Mouse (Mus musculus) hindbrain, postnatal 0 days (tissue): Measurements from ENCODE around the gene Ms4a18. TPM values are rescaled to one million over a fixed set of nuclear protein-coding genes. Genes with fewer than 3 reads are reported as not detected.

ENCODE experiments used
- ATAC-seq: fragments of 200-750 bp; cut with Nextera tagmentation; 2 replicates; pipeline ENCODE4 v1.8.0; 2017; ENCODE audit warnings: mild to moderate bottlenecking, moderate TSS enrichment, moderate library complexity
- DNase-seq: peaks from one replicate; pipeline ENCODE4 v3.0.0-alpha.2; 2015; ENCODE audit warnings: low spot score
- H3K27ac ChIP-seq: fragments of 300-500 bp; sonication (generic); 2 replicates; pipeline ENCODE4 v1.5.1; 2014; ENCODE audit warnings: mild to moderate bottlenecking
- H3K27me3 ChIP-seq: fragments of 300-500 bp; sonication (generic); 2 replicates; pipeline ENCODE4 v1.6.1; 2014; ENCODE audit warnings: low read length, mixed read lengths; ENCODE audit not compliant: insufficient read depth
- H3K36me3 ChIP-seq: fragments of 300-500 bp; sonication (generic); 2 replicates; pipeline ENCODE4 v1.6.1; 2014; ENCODE audit warnings: low read length, mixed read lengths; ENCODE audit not compliant: insufficient read depth
- H3K4me1 ChIP-seq: fragments of 300-500 bp; sonication (generic); 2 replicates; pipeline ENCODE4 v1.6.1; 2014; ENCODE audit warnings: antibody characterized with exemption, low read length, mixed read lengths; ENCODE audit not compliant: insufficient read depth
- H3K4me2 ChIP-seq: fragments of 300-500 bp; sonication (generic); 2 replicates; pipeline ENCODE4 v1.6.1; 2014; ENCODE audit warnings: low read depth, mild to moderate bottlenecking, low read length, moderate library complexity, mixed read lengths
- H3K4me3 ChIP-seq: fragments of 300-500 bp; sonication (generic); 2 replicates; pipeline ENCODE4 v1.5.1; 2014; ENCODE audit warnings: low read length
- H3K9ac ChIP-seq: fragments of 300-500 bp; sonication (generic); replicated peaks from 2 replicates; pipeline ENCODE4 v1.6.1; 2014; ENCODE audit warnings: mild to moderate bottlenecking, low read length, moderate library complexity, mixed read lengths
- H3K9me3 ChIP-seq: fragments of 300-500 bp; sonication (generic); 2 replicates; pipeline ENCODE4 v1.6.1; 2016; ENCODE audit warnings: low read length, mixed read lengths
- CTCF ChIP-seq: IDR thresholded peaks from 2 replicates; pipeline ENCODE4 v1.5.1; 2016; ENCODE audit warnings: antibody characterized with exemption, control low read depth, low read depth
- WGBS: fragments of 180-500 bp; shearing (Covaris S2); extraction: QIAGEN DNeasy Blood & Tissue Kit; methylation state at CpG from one replicate; pipeline ENCODE4 v1.1.7; 2014; 5-methylcytosine and 5-hydroxymethylcytosine counted together
- polyA plus RNA-seq: library from polyadenylated mRNA; unstranded; fragments of >200 nt; fragmentation: Nextera tagmentation; extraction: Ambion mirVana; gene quantifications from 2 replicates; pipeline ENCODE4 v1.2.1, GENCODE M21; 2015
- total RNA-seq: library from RNA; depleted of rRNA; stranded (reverse); fragments of >200 nt; gene quantifications from 2 replicates; pipeline ENCODE4 v1.2.3, GENCODE M21; 2014

Ms4a18 gene
- total and polyA plus RNA-seq, 2 experiments from 2014 or later: not detected

GRCm38 (mm10) chr19:11050286-11050685 is 32.5 kb upstream of the Ms4a18 start:
- Histone ChIP-seq H3K27me3 (no peaks in the 10 kb centered on the region), H3K27ac (no peak overlapping the region), H3K9ac (no peak overlapping the region), H3K4me1 (no peaks in the 10 kb centered on the region), H3K36me3 (no peaks in the 10 kb centered on the region), H3K4me3 (no peak overlapping the region), H3K9me3 (no peaks in the 10 kb centered on the region), H3K4me2 (no peak overlapping the region)
- no peak for DNase-seq
- no peak for ATAC-seq
- WGBS: 83% methylated on average over 2 of the region's 2 CpGs
- no peak for TF ChIP-seq CTCF

- Histone ChIP-seq H3K36me3 (no peaks in the 10 kb centered on the region), H3K9me3 (no peaks in the 10 kb centered on the region), H3K9ac (no peak overlapping the region), H3K27ac (no peak overlapping the region), H3K4me3 (no peak overlapping the region), H3K4me1 (no peaks in the 10 kb centered on the region), H3K27me3 (no peaks in the 10 kb centered on the region), H3K4me2 (no peak overlapping the region)
- no peak for ATAC-seq
- no peak for DNase-seq
- no peak for TF ChIP-seq CTCF
These were observed 31.6 kb upstream of the Ms4a18 start for GRCm38 (mm10) chr19:11049426-11049825.

DNA sequence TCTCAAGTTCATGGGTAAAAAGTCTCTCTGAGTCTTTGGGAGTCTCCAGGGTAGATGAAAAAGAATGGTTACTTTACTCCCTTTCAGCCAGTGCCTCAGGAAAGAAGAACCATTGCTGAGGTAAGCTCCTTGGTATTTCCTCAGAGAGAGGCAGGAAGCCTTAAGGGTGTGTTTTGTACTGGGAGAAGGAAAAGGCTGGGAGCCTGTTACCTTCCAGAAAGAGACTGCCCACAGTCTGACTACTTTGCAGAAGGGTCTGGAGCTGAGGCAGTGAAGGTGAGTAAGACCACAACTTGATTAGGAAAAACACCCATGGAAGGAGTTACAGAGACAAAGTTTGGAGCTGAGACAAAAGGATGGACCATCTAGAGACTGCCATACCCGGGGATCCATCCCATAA is 30.7 kb upstream of the Ms4a18 start:
- Histone ChIP-seq H3K4me1 (no peaks in the 10 kb centered on the region), H3K9ac (no peak overlapping the region), H3K4me2 (no peak overlapping the region), H3K4me3 (no peak overlapping the region), H3K36me3 (no peaks in the 10 kb centered on the region), H3K27ac (no peak overlapping the region), H3K9me3 (no peaks in the 10 kb centered on the region), H3K27me3 (no peaks in the 10 kb centered on the region)
- WGBS: 75% methylated on average over 1 of the region's 1 CpGs
- no peak for TF ChIP-seq CTCF
- no peak for ATAC-seq
- no peak for DNase-seq

GRCm38 (mm10) chr19:11048009-11048408 is 30.2 kb upstream of the Ms4a18 start:
- Histone ChIP-seq H3K9me3 (no peaks in the 10 kb centered on the region), H3K9ac (no peak overlapping the region), H3K4me3 (no peak overlapping the region), H3K4me1 (no peaks in the 10 kb centered on the region), H3K4me2 (no peak overlapping the region), H3K36me3 (no peaks in the 10 kb centered on the region), H3K27ac (no peak overlapping the region), H3K27me3 (no peaks in the 10 kb centered on the region)
- WGBS: 81% methylated on average over 6 of the region's 6 CpGs
- ATAC-seq (no peak), DNase-seq (no peak)
- no peak for TF ChIP-seq CTCF

DNA sequence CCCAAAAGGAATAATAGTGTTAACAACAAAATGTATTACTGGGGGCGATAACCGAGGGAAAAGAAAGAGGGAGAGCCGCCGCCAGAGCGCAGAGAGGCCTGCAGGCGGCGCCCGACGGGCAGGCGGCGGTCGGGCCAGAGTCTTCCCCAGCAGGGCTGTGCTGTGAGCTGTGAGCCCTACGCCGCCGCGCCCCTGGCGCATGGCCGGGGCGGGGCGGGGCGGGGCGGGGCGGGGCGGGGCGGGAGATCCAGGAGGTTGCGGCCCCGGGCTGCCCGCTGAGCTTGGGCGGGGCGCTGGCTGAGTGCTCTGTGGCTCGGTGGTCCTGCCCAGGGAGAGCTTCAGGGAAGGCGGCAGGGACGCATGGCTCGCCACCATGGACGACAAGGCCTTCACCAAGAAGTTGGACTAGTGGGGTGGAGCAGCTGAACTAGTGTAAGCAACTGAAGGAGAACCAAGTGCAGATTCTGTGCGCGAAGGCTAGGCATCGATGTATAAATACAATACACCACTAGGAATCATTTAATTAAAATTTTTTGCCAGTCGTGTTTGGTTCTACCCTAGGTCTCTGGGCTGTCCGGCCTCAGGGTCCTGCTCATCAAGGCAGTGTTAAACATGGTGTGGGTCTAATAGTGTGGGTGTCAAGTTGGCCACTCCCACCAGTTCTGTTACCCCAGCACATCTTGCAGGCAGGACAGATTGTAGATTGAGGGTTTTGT is 27.3 kb upstream of the Ms4a18 start:
- Histone ChIP-seq H3K27me3 (no peaks in the 10 kb centered on the region), H3K27ac (no peak overlapping the region), H3K9me3 (no peaks in the 10 kb centered on the region), H3K9ac (peak overlapping the region; percentile 35; the same call in 1 of the 2 replicates), H3K36me3 (no peaks in the 10 kb centered on the region), H3K4me1 (no peaks in the 10 kb centered on the region), H3K4me3 (peak overlapping the region; percentile 38), H3K4me2 (peak overlapping the region; percentile 56)
- peak; percentile 56 for TF ChIP-seq CTCF
- 6% methylated on average over 29 of the region's 40 CpGs for WGBS
- peak; percentile 98 for ATAC-seq
- DNase-seq: peak; percentile 67

DNA sequence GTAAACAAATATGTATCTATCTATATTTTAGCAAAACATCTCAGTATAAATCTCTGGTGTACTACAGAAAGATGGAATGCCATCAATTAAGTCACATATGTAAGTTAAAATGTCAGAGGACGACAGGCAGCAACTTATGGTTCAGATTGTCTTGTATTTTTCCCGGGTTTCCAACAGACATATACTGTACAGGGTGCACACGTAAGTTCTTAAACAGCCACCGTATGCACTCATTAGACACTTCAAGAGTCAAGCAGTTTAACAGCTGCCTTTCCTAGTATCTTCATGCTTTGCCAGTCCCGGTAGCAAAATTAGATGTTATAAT is 26.8 kb upstream of the Ms4a18 start:
- WGBS: 14% methylated on average over 5 of the region's 5 CpGs
- no peak overlapping the region for H3K27ac ChIP-seq
- TF ChIP-seq CTCF: no peak
- H3K4me1 ChIP-seq: no peaks in the 10 kb centered on the region
- H3K9ac ChIP-seq: peak overlapping the region; percentile 35; the same call in 1 of the 2 replicates
- H3K4me3 ChIP-seq: peak overlapping the region; percentile 38
- peak; percentile 3 for DNase-seq
- no peaks in the 10 kb centered on the region for H3K36me3 ChIP-seq
- ATAC-seq: peak; percentile 83
- no peaks in the 10 kb centered on the region for H3K9me3 ChIP-seq
- H3K4me2 ChIP-seq: peak overlapping the region; percentile 56
- H3K27me3 ChIP-seq: no peaks in the 10 kb centered on the region

DNA sequence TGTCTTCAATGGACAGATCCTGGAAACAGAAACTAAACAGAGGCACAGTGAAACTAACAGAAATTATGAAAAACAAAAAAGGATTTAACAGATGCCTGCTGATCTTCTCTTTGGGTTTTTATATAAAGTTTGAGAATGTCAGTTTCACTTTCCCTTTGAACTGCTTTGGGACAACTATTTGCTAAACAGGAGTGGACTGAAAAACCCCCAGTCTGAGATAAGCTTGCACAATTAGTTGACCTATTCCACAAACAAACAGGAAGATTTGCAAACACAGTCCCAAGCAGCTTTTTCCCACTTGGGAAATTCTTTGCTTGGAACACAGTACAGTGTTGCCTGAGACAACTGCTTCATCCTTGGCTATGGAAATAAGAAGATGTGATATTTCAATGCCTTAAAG is 19.7 kb upstream of the Ms4a18 start:
- no peak for ATAC-seq
- H3K9me3 ChIP-seq: 0 out of 2 replicates have a peak, but pooled peaks cover 2% of the 10 kb centered on the region
- no peak for DNase-seq
- H3K27ac ChIP-seq: no peak overlapping the region
- H3K36me3 ChIP-seq: no peaks in the 10 kb centered on the region
- no peak overlapping the region for H3K9ac ChIP-seq
- no peaks in the 10 kb centered on the region for H3K4me1 ChIP-seq
- no peak for TF ChIP-seq CTCF
- H3K27me3 ChIP-seq: no peaks in the 10 kb centered on the region
- H3K4me3 ChIP-seq: no peak overlapping the region
- no peak overlapping the region for H3K4me2 ChIP-seq
